Mouse (Mus musculus) heart, embryonic 14.5 days (tissue): ENCODE results near the gene Iqschfp. TPM values are rescaled to one million over a fixed set of nuclear protein-coding genes. Genes with fewer than 3 reads are reported as not detected.

ENCODE experiments used
- ATAC-seq: fragments of 200-750 bp; cut with Nextera tagmentation; 2 replicates; pipeline ENCODE4 v1.8.0; 2017; ENCODE audit warnings: low read depth, moderate TSS enrichment; ENCODE audit not compliant: insufficient number of reproducible peaks, insufficient read depth, low FRiP score
- H3K27ac ChIP-seq, 2 experiments: fragments of 200-500 bp in 1 of 2; fragments of 300-500 bp in 1 of 2; sonication (generic) in 1 of 2; replicated peaks in 1 of 2; 2 replicates each; pipeline ENCODE4 v1.5.1; 2012 to 2014; ENCODE audit warnings: low read depth in 2 of 2, low read length in 2 of 2, control low read depth in 1 of 2, mild to moderate bottlenecking in 1 of 2, mixed read lengths in 1 of 2; ENCODE audit not compliant: control insufficient read depth in 1 of 2, insufficient read depth in 1 of 2
- H3K27me3 ChIP-seq: fragments of 300-500 bp; sonication (generic); 2 replicates; pipeline ENCODE4 v1.6.1; 2014; ENCODE audit warnings: mild to moderate bottlenecking, low read length, control low read depth; ENCODE audit not compliant: control insufficient read depth, insufficient read depth
- H3K36me3 ChIP-seq: fragments of 300-500 bp; sonication (generic); 2 replicates; pipeline ENCODE4 v1.6.1; 2014; ENCODE audit warnings: mild to moderate bottlenecking, control low read depth, low read length, mixed read lengths; ENCODE audit not compliant: control insufficient read depth, insufficient read depth
- H3K4me1 ChIP-seq, 2 experiments: fragments of 200-500 bp in 1 of 2; fragments of 300-500 bp in 1 of 2; sonication (generic) in 1 of 2; 2 replicates each; pipeline ENCODE4 v1.6.1; 2012 to 2014; ENCODE audit warnings: low read length in 2 of 2, control low read depth in 1 of 2, mixed read lengths in 1 of 2; ENCODE audit not compliant: control insufficient read depth in 2 of 2, insufficient read depth in 2 of 2
- H3K4me2 ChIP-seq: fragments of 300-500 bp; sonication (generic); 2 replicates; pipeline ENCODE4 v1.6.1; 2014; ENCODE audit warnings: mild to moderate bottlenecking, low read length
- H3K4me3 ChIP-seq, 2 experiments: fragments of 200-500 bp in 1 of 2; fragments of 300-500 bp in 1 of 2; sonication (generic) in 1 of 2; 2 replicates each; pipeline ENCODE4 v1.5.1; 2012 to 2014; ENCODE audit warnings: low read length in 2 of 2, mild to moderate bottlenecking in 2 of 2, control low read depth in 1 of 2, low read depth in 1 of 2, moderate library complexity in 1 of 2; ENCODE audit not compliant: control insufficient read depth in 1 of 2, insufficient read depth in 1 of 2
- H3K9ac ChIP-seq: fragments of 300-500 bp; sonication (generic); 2 replicates; pipeline ENCODE4 v1.6.1; 2014; ENCODE audit warnings: mild to moderate bottlenecking, low read length
- H3K9me3 ChIP-seq: fragments of 300-500 bp; sonication (generic); 2 replicates; pipeline ENCODE4 v1.6.1; 2016; ENCODE audit warnings: low read length, control low read depth; ENCODE audit not compliant: control insufficient read depth
- WGBS: fragments of 180-500 bp; shearing (Covaris S2); extraction: QIAGEN DNeasy Blood & Tissue Kit; methylation state at CpG from one replicate; pipeline ENCODE4 v1.1.7; 2014; 5-methylcytosine and 5-hydroxymethylcytosine counted together
- polyA plus RNA-seq: library from polyadenylated mRNA; unstranded; fragments of >200 nt; fragmentation: Nextera tagmentation; extraction: Ambion mirVana; gene quantifications from 2 replicates; pipeline ENCODE4 v1.2.1, GENCODE M21; 2014

Gene Iqschfp
- polyA plus RNA-seq, 1 experiment from 2014 or later, result not detected

- Histone ChIP-seq H3K9ac (no peak overlapping the region), H3K9me3 (no peaks in the 10 kb centered on the region), H3K27me3 (no peaks in the 10 kb centered on the region), H3K27ac (no peak overlapping the region), H3K36me3 (no peaks in the 10 kb centered on the region), H3K4me2 (no peak overlapping the region), H3K4me3 (no peak overlapping the region), H3K4me1 (peaks cover 0 to 5% of the 10 kb centered on the region in 2 experiments; a peak in 3 of 4 replicates)
- no peak for ATAC-seq
- WGBS, result 69% methylated on average over 6 of the region's 6 CpGs
These were observed 234.3 kb downstream of the Iqschfp start for GRCm38 (mm10) chr3:68126284-68126856.

DNA sequence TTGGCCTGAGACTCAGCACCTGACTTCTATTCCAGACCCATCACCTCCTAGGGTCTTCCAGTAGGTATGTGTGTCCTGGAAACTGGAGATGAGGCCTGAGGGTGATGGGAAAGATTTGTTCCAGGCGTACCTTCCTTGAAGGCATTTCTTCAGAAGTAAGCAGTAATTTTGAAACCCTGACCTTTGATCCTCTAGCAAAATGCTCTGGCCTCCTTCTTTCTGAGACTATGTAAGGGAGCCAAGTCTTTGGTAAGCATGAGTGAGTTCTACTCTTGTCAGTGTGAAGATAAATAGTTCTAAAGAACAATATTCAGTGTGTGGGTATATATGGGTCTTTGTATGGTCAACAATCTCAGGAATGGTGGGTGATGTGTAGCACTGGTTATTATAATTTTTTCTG, 238.4 kb downstream of the Iqschfp start:
- Histone ChIP-seq H3K9ac (no peak overlapping the region), H3K4me1 (no peaks in the 10 kb centered on the region), H3K27me3 (no peaks in the 10 kb centered on the region), H3K4me2 (no peak overlapping the region), H3K27ac (no peak overlapping the region), H3K36me3 (no peaks in the 10 kb centered on the region), H3K4me3 (no peak overlapping the region), H3K9me3 (no peaks in the 10 kb centered on the region)
- 78% methylated on average over 1 of the region's 1 CpGs for WGBS
- ATAC-seq, result no peak

GRCm38 (mm10) chr3:68138833-68139627, 247.0 kb downstream of the Iqschfp start:
- H3K36me3 ChIP-seq, result no peaks in the 10 kb centered on the region
- H3K4me3 ChIP-seq, result no peak overlapping the region
- no peak overlapping the region for H3K9ac ChIP-seq
- H3K27ac ChIP-seq, result no peak overlapping the region
- H3K4me1 ChIP-seq, result no peaks in the 10 kb centered on the region
- WGBS, result 70% methylated on average over 5 of the region's 5 CpGs
- no peak overlapping the region for H3K4me2 ChIP-seq
- H3K27me3 ChIP-seq, result no peaks in the 10 kb centered on the region
- H3K9me3 ChIP-seq, result no peaks in the 10 kb centered on the region
- no peak for ATAC-seq

- no peak overlapping the region for H3K4me3 ChIP-seq
- H3K27ac ChIP-seq, result no peak overlapping the region
- H3K4me1 ChIP-seq, result no peaks in the 10 kb centered on the region
- no peak overlapping the region for H3K9ac ChIP-seq
- H3K4me2 ChIP-seq, result no peak overlapping the region
- ATAC-seq, result no peak
- no peaks in the 10 kb centered on the region for H3K9me3 ChIP-seq
- H3K36me3 ChIP-seq, result no peaks in the 10 kb centered on the region
- whole genome bisulfite sequencing, result 83% methylated on average over 8 of the region's 8 CpGs
- H3K27me3 ChIP-seq, result no peaks in the 10 kb centered on the region
These were observed 258.7 kb downstream of the Iqschfp start for GRCm38 (mm10) chr3:68150688-68151087.

DNA sequence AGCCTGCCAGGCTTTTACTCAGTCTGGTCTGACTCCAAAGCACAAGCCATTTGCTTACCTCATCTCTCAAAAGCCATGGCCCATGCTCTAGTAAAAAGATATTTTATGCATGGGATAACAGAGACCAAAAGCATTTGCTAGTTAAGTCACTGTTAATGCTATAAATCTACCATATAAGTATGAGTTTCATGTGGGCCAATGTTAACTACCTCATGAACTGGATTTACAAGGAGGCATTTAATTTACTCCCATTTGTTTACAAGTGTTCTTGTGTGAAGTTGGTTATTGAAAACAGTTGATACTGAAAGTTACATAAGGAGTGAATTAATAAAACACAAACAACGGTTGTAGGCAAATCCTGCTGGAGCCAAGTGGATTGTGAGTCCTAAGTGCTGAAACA, 268.1 kb downstream of the Iqschfp start:
- no peaks in the 10 kb centered on the region for H3K9me3 ChIP-seq
- no peaks in the 10 kb centered on the region for H3K36me3 ChIP-seq
- no peak overlapping the region for H3K27ac ChIP-seq
- H3K4me2 ChIP-seq, result no peak overlapping the region
- H3K4me3 ChIP-seq, result no peak overlapping the region
- no peaks in the 10 kb centered on the region for H3K27me3 ChIP-seq
- no peak for ATAC-seq
- H3K9ac ChIP-seq, result no peak overlapping the region
- H3K4me1 ChIP-seq, result no peaks in the 10 kb centered on the region
- 67% methylated on average over 1 of the region's 1 CpGs for WGBS

DNA sequence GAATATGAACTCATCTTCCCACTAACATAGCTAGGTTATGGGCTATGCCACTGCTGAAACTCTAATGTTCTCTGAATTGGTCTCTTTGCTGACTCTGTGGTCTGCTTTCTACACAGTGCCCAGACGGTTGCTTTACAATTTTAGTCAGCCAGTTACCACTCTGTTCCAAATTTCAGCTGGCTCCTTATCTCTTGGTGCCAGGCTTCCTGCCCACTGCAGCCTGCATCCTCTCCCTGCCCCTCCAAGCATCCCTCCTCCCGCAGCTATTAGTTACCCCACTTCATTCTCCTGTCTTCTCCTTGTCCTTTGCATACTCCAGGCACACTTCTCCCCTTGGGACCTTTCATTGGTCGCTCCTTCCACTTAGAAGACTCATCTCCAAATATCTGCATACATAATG, 268.7 kb downstream of the Iqschfp start:
- Histone ChIP-seq H3K9me3 (no peaks in the 10 kb centered on the region), H3K4me2 (no peak overlapping the region), H3K27ac (no peak overlapping the region), H3K9ac (no peak overlapping the region), H3K36me3 (no peaks in the 10 kb centered on the region), H3K27me3 (no peaks in the 10 kb centered on the region), H3K4me1 (no peaks in the 10 kb centered on the region), H3K4me3 (no peak overlapping the region)
- ATAC-seq, result 0 out of 2 replicates have a peak, but pooled peaks have one; percentile 31
- 45% methylated on average over 3 of the region's 3 CpGs for WGBS

GRCm38 (mm10) chr3:68178248-68178647, 286.2 kb downstream of the Iqschfp start:
- H3K27me3 ChIP-seq, result no peaks in the 10 kb centered on the region
- H3K9me3 ChIP-seq, result no peaks in the 10 kb centered on the region
- no peak overlapping the region for H3K4me3 ChIP-seq
- ATAC-seq, result no peak
- H3K36me3 ChIP-seq, result no peaks in the 10 kb centered on the region
- no peak overlapping the region for H3K4me2 ChIP-seq
- no peaks in the 10 kb centered on the region for H3K4me1 ChIP-seq
- H3K9ac ChIP-seq, result no peak overlapping the region
- no peak overlapping the region for H3K27ac ChIP-seq
- WGBS, result 82% methylated on average over 1 of the region's 1 CpGs
